Mouse (Mus musculus) stomach, embryonic 14.5 days (tissue): ENCODE results near the gene Psmc3. TPM values are rescaled to one million over a fixed set of nuclear protein-coding genes. Genes with fewer than 3 reads are reported as not detected.
"Not testable (repeated sequence)": the region's sequence is repeated elsewhere in the genome, so short reads cannot be mapped to it uniquely, and the experiment has no call there.

Experiments used
- ATAC-seq: fragments of 200-750 bp; cut with Nextera tagmentation; 2 replicates; pipeline ENCODE4 v1.8.0; 2017; ENCODE audit warnings: low read depth, moderate TSS enrichment; ENCODE audit not compliant: insufficient number of reproducible peaks, insufficient read depth, low FRiP score
- H3K27ac ChIP-seq: fragments of 300-500 bp; sonication (generic); 2 replicates; pipeline ENCODE4 v1.5.1; 2014; ENCODE audit warnings: mild to moderate bottlenecking, low read length, moderate library complexity, mixed read lengths
- H3K27me3 ChIP-seq: fragments of 300-500 bp; sonication (generic); 2 replicates; pipeline ENCODE4 v1.6.1; 2014; ENCODE audit warnings: low read length, control low read depth, mixed read lengths; ENCODE audit not compliant: control insufficient read depth, insufficient read depth
- H3K36me3 ChIP-seq: fragments of 300-500 bp; sonication (generic); 2 replicates; pipeline ENCODE4 v1.6.1; 2014; ENCODE audit warnings: mild to moderate bottlenecking, control low read depth, low read length, moderate library complexity, mixed read lengths; ENCODE audit not compliant: control insufficient read depth, insufficient read depth
- H3K4me1 ChIP-seq: fragments of 300-500 bp; sonication (generic); 2 replicates; pipeline ENCODE4 v1.6.1; 2014; ENCODE audit warnings: low read length, control low read depth, mixed read lengths; ENCODE audit not compliant: control insufficient read depth, insufficient read depth
- H3K4me2 ChIP-seq: fragments of 300-500 bp; sonication (generic); replicated peaks from 2 replicates; pipeline ENCODE4 v1.6.1; 2014; ENCODE audit warnings: low read depth, low read length, control low read depth
- H3K4me3 ChIP-seq: fragments of 300-500 bp; sonication (generic); 2 replicates; pipeline ENCODE4 v1.5.1; 2014; ENCODE audit warnings: low read depth, low read length, control low read depth
- H3K9ac ChIP-seq: fragments of 300-500 bp; sonication (generic); replicated peaks from 2 replicates; pipeline ENCODE4 v1.6.1; 2014; ENCODE audit warnings: low read depth, mild to moderate bottlenecking, control low read depth, low read length, moderate library complexity, mixed read lengths
- H3K9me3 ChIP-seq: fragments of 300-500 bp; sonication (generic); 2 replicates; pipeline ENCODE4 v1.6.1; 2016; ENCODE audit warnings: low read depth, low read length, control low read depth; ENCODE audit not compliant: control insufficient read depth
- WGBS: fragments of 180-500 bp; shearing (Covaris S2); extraction: QIAGEN DNeasy Blood & Tissue Kit; methylation state at CpG from one replicate; pipeline ENCODE4 v1.1.7; 2014; 5-methylcytosine and 5-hydroxymethylcytosine counted together
- polyA plus RNA-seq: library from polyadenylated mRNA; unstranded; fragments of >200 nt; fragmentation: Nextera tagmentation; extraction: Ambion mirVana; gene quantifications from 2 replicates; pipeline ENCODE4 v1.2.1, GENCODE M21; 2014

Psmc3 gene
- polyA plus RNA-seq, 1 experiment from 2014 or later: 313 TPM

DNA sequence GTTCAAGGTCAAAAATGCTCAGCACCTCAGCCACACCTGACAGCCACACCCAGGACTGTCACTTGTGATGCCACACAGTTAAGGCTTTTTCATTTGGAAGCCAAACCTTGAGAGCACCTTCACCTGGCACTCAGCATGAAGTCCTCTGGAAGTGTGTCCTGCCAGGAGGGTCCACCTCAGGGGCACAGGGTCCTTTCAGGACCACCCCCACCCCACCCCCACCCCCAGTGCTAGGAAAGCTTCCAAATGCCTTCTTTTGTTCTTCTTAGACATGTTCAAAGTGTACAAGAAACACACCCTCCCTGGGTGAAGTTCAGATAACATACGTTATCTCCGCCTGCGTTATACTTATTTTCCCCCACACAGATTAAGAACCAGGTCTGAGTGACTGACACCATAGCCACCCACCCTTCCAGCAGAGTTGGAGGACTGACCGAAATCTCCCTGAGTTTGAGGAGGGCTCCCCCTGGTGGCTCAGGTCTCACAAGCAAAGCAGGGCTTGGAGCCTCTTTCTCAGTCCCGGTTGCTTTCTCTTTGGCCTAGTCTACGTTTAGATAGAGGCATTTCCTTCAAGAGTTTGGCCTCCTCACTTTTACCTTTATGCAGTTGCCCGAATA lies 47.4 kb downstream of the Psmc3 start:
- ATAC-seq: peak; percentile 86
- no peaks in the 10 kb centered on the region for H3K36me3 ChIP-seq
- no peaks in the 10 kb centered on the region for H3K9me3 ChIP-seq
- H3K27me3 ChIP-seq: no peaks in the 10 kb centered on the region
- 7% methylated on average over 7 of the region's 7 CpGs for WGBS
- no peak overlapping the region for H3K4me2 ChIP-seq
- H3K9ac ChIP-seq: no peak overlapping the region
- H3K27ac ChIP-seq: no peak overlapping the region
- no peak overlapping the region for H3K4me3 ChIP-seq
- H3K4me1 ChIP-seq: no peaks in the 10 kb centered on the region

- no peak overlapping the region for H3K27ac ChIP-seq
- no peaks in the 10 kb centered on the region for H3K27me3 ChIP-seq
- 79% methylated on average over 3 of the region's 3 CpGs for WGBS
- H3K9me3 ChIP-seq: no peaks in the 10 kb centered on the region
- no peak overlapping the region for H3K4me3 ChIP-seq
- no peaks in the 10 kb centered on the region for H3K4me1 ChIP-seq
- no peak overlapping the region for H3K4me2 ChIP-seq
- no peaks in the 10 kb centered on the region for H3K36me3 ChIP-seq
- H3K9ac ChIP-seq: no peak overlapping the region
- ATAC-seq: no peak
These were observed 54.3 kb downstream of the Psmc3 start for GRCm38 (mm10) chr2:91108156-91108555.

- Histone ChIP-seq H3K4me3 (no peak overlapping the region), H3K9ac (no peak overlapping the region), H3K27me3 (no peaks in the 10 kb centered on the region), H3K27ac (no peak overlapping the region), H3K4me2 (no peak overlapping the region), H3K9me3 (no peaks in the 10 kb centered on the region), H3K4me1 (no peaks in the 10 kb centered on the region), H3K36me3 (no peaks in the 10 kb centered on the region)
- WGBS: 86% methylated on average over 5 of the region's 5 CpGs
- no peak for ATAC-seq
These were observed 55.4 kb downstream of the Psmc3 start for GRCm38 (mm10) chr2:91109241-91109640.

DNA sequence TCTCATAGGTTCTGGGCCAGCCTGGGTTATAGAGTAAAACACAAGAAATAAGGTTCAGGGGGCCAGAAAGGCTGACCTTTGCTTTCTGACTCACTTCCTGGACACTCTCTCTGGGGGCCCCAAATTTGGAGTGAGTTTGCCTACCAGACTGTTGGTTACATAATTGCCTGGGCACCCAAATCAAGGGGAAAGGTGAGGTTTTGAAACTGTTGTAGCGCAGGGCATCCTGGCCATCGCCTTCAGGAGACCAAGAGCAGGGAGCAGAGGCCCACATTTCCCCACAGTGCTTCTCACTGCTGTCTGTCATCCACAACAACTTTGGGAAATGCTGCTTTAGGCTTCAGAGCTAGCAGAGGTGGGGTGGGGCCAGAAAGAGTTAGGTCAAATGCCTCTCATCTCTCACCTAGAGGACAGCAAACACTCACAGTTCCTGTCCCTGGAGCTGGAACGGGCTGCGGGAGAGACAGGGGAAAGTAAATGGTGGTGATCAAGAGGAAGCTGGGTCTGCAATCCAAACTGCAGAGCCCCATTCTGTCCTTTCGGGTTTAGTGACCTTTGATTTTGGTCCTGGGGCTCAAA lies 56.1 kb downstream of the Psmc3 start:
- ATAC-seq: no peak
- no peaks in the 10 kb centered on the region for H3K27me3 ChIP-seq
- 79% methylated on average over 5 of the region's 5 CpGs for WGBS
- no peak overlapping the region for H3K9ac ChIP-seq
- no peaks in the 10 kb centered on the region for H3K36me3 ChIP-seq
- no peak overlapping the region for H3K4me3 ChIP-seq
- H3K9me3 ChIP-seq: no peaks in the 10 kb centered on the region
- H3K27ac ChIP-seq: no peak overlapping the region
- no peaks in the 10 kb centered on the region for H3K4me1 ChIP-seq
- H3K4me2 ChIP-seq: no peak overlapping the region

DNA sequence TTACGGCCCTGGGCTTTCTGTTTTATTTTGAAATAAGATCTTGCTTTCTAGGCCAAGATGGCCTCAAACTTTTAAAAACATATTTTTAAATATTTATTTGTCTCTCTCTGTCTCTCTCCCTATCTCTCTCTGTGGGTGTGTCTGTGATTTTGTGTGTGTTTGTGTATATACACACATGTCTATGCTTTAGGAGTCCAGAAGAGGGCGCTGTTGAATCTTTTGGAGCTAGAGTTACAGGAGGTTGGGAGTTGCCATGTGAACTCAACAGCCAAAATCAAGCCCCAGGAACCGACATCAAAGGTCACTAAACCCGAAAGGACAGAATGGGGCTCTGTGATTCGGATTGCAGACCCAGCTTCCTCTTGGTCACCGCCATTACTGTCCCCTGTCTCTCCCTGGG lies 56.6 kb downstream of the Psmc3 start:
- Histone ChIP-seq H3K4me3 (no peak overlapping the region), H3K27ac (no peak overlapping the region), H3K9ac (no peak overlapping the region), H3K4me1 (peaks cover 3% of the 10 kb centered on the region; the same call in 1 of the 2 replicates), H3K27me3 (no peaks in the 10 kb centered on the region), H3K36me3 (no peaks in the 10 kb centered on the region), H3K4me2 (no peak overlapping the region), H3K9me3 (no peaks in the 10 kb centered on the region)
- no peak for ATAC-seq
- 73% methylated on average over 6 of the region's 6 CpGs for WGBS

- not testable (repeated sequence) for H3K9me3 ChIP-seq, ATAC-seq, H3K36me3 ChIP-seq, H3K4me1 ChIP-seq, H3K4me2 ChIP-seq, H3K9ac ChIP-seq, H3K27ac ChIP-seq, H3K4me3 ChIP-seq, H3K27me3 ChIP-seq
- 89% methylated on average over 3 of the region's 3 CpGs for WGBS
These were observed 58.0 kb downstream of the Psmc3 start for GRCm38 (mm10) chr2:91111832-91112231.

- 46% methylated on average over 4 of the region's 4 CpGs for WGBS
- ATAC-seq: no peak
These were observed 58.7 kb downstream of the Psmc3 start for GRCm38 (mm10) chr2:91112491-91112890.

DNA sequence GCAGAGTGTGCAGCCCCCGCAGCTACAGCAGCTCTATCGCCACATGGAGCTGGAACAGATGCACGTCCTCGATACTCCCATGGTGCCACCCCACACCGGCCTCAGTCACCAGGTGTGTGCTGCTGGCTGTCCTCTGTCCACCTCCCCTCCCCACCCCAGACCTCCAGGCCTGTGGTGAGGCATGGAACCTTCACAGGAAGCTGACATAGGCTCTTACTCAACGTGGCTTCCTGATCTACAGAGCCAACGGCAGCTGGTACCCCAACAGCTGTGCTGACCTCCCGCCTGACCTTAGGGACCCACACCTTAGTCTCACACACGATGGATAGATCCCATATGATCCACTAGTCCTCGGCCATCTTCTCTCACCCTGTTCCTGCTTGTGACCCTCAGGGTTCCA lies 59.5 kb downstream of the Psmc3 start:
- Histone ChIP-seq H3K27ac (no peak overlapping the region), H3K9ac (no peak overlapping the region), H3K9me3 (no peaks in the 10 kb centered on the region), H3K4me3 (no peak overlapping the region), H3K4me2 (no peak overlapping the region), H3K27me3 (no peaks in the 10 kb centered on the region), H3K4me1 (peaks cover 7% of the 10 kb centered on the region; the same call in 1 of the 2 replicates), H3K36me3 (no peaks in the 10 kb centered on the region)
- 71% methylated on average over 10 of the region's 10 CpGs for WGBS
- ATAC-seq: no peak

More at GRCm38 (mm10) chr2:91112491-91112890, 58.7 kb downstream of the Psmc3 start:
- H3K4me3 ChIP-seq: no peak overlapping the region
- H3K9ac ChIP-seq: no peak overlapping the region
- no peaks in the 10 kb centered on the region for H3K9me3 ChIP-seq
- H3K4me1 ChIP-seq: peaks cover 7% of the 10 kb centered on the region; the same call in 1 of the 2 replicates
- H3K27ac ChIP-seq: no peak overlapping the region
- H3K27me3 ChIP-seq: no peaks in the 10 kb centered on the region
- no peaks in the 10 kb centered on the region for H3K36me3 ChIP-seq
- H3K4me2 ChIP-seq: no peak overlapping the region

DNA sequence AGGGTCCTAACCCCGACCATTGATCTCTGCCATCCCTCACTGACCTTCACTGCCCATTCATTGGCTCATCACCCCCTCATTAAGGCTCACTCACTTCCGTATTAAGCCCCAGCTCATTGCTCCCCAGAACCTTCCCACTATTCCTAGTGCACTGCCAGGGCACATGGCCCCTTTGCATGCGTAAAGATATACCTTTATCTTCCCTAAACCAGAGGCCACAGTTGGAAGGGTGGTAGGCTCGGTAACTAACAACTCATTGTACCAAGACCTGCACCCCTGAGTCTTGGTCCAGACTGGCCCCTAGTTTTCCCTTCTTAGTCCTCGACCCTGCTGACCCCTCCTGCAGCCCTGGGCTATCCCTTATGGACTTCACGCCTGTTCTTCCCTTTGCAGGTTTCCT lies 60.0 kb downstream of the Psmc3 start:
- no peak overlapping the region for H3K27ac ChIP-seq

More for the DNA sequence above, 60.0 kb downstream of the Psmc3 start:
- H3K4me2 ChIP-seq: no peak overlapping the region
- no peak overlapping the region for H3K4me3 ChIP-seq
- peaks cover 7% of the 10 kb centered on the region; the same call in 1 of the 2 replicates for H3K4me1 ChIP-seq
- ATAC-seq: no peak
- H3K9ac ChIP-seq: no peak overlapping the region
- no peaks in the 10 kb centered on the region for H3K36me3 ChIP-seq
- WGBS: 76% methylated on average over 6 of the region's 6 CpGs
- H3K9me3 ChIP-seq: no peaks in the 10 kb centered on the region
- no peaks in the 10 kb centered on the region for H3K27me3 ChIP-seq
